Mouse (Mus musculus) stomach, postnatal 0 days (tissue): ENCODE measurements at regions not wholly inside any gene's neighbourhood (a gene's known extent, or its start where the extent isn't known, plus 50 kb on each side); places are given as distances from the start of the nearest gene placed in this dataset.

Source experiments
- ATAC-seq: fragments of 200-750 bp; cut with Nextera tagmentation; 2 replicates; pipeline ENCODE4 v1.8.0; 2017; ENCODE audit not compliant: low FRiP score, low TSS enrichment
- DNase-seq: peaks from one replicate; pipeline ENCODE4 v3.0.0-alpha.2; 2016; ENCODE audit warnings: low spot score
- H3K27ac ChIP-seq: fragments of 300-500 bp; sonication (generic); replicated peaks from 2 replicates; pipeline ENCODE4 v1.5.1; 2014; ENCODE audit warnings: mild to moderate bottlenecking, control low read depth
- H3K27me3 ChIP-seq: fragments of 300-500 bp; sonication (generic); 2 replicates; pipeline ENCODE4 v1.6.1; 2014; ENCODE audit warnings: low read length; ENCODE audit not compliant: control insufficient read depth, insufficient read depth
- H3K36me3 ChIP-seq: fragments of 300-500 bp; sonication (generic); 2 replicates; pipeline ENCODE4 v1.6.1; 2014; ENCODE audit warnings: low read length, mixed read lengths; ENCODE audit not compliant: control insufficient read depth, insufficient read depth
- H3K4me1 ChIP-seq: fragments of 300-500 bp; sonication (generic); replicated peaks from 2 replicates; pipeline ENCODE4 v1.6.1; 2014; ENCODE audit warnings: antibody characterized with exemption; ENCODE audit not compliant: control insufficient read depth, insufficient read depth
- H3K4me2 ChIP-seq: fragments of 300-500 bp; sonication (generic); replicated peaks from 2 replicates; pipeline ENCODE4 v1.6.1; 2014; ENCODE audit warnings: low read depth, mild to moderate bottlenecking, control low read depth, moderate library complexity
- H3K4me3 ChIP-seq: fragments of 300-500 bp; sonication (generic); 2 replicates; pipeline ENCODE4 v1.5.1; 2014; ENCODE audit warnings: low read depth, low read length, control low read depth
- H3K9ac ChIP-seq: fragments of 300-500 bp; sonication (generic); 2 replicates; pipeline ENCODE4 v1.6.1; 2014; ENCODE audit warnings: mild to moderate bottlenecking, low read length, control low read depth, mixed read lengths
- H3K9me3 ChIP-seq: fragments of 300-500 bp; sonication (generic); 2 replicates; pipeline ENCODE4 v1.6.1; 2016; ENCODE audit warnings: low read length; ENCODE audit not compliant: control insufficient read depth
- CTCF ChIP-seq: IDR thresholded peaks from 2 replicates; pipeline ENCODE4 v1.5.1; 2016; ENCODE audit warnings: antibody characterized with exemption, low read depth, mild to moderate bottlenecking, moderate library complexity
- EP300 ChIP-seq: optimal IDR thresholded peaks from 2 replicates; pipeline ENCODE3; 2016; ENCODE audit warnings: antibody characterized with exemption
- WGBS: fragments of 180-500 bp; shearing (Covaris S2); extraction: QIAGEN DNeasy Blood & Tissue Kit; methylation state at CpG from one replicate; pipeline ENCODE4 v1.1.7; 2014; 5-methylcytosine and 5-hydroxymethylcytosine counted together

- H3K9ac ChIP-seq = no peak overlapping the region
- H3K4me3 ChIP-seq = no peak overlapping the region
- H3K36me3 ChIP-seq = no peaks in the 10 kb centered on the region
- H3K27me3 ChIP-seq = no peaks in the 10 kb centered on the region
- no peaks in the 10 kb centered on the region for H3K9me3 ChIP-seq
- WGBS = 52% methylated on average over 5 of the region's 5 CpGs
- no peak overlapping the region for H3K27ac ChIP-seq
- TF ChIP-seq CTCF (no peak), EP300 (no peak)
- no peaks in the 10 kb centered on the region for H3K4me1 ChIP-seq
- no peak overlapping the region for H3K4me2 ChIP-seq
- ATAC-seq (no peak), DNase-seq (no peak)
Measured at GRCm38 (mm10) chr3:80248611-80249010, 364.3 kb downstream of the Fam198b start.

DNA sequence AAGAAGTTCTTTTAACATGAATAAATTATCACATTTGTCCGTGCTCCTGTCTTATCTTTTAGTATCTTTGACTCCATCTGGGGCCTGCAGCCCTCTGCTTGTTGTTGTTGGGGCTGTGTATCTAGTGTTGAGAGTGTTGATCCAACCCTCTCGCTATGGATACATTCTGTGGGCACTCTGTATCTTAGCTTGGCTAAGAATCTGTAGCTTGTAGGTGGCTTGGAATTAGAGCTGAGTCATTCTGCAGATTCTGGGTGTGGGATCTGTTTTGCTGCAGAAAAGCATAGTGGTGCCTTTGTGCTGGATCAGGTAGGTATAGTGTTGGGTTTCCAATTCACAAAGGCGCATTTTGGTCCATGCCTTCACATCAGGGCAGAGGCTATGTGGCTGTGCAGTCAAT is 365.6 kb downstream of the Fam198b start:
- Histone ChIP-seq H3K4me2 (no peak overlapping the region), H3K9me3 (no peaks in the 10 kb centered on the region), H3K9ac (no peak overlapping the region), H3K4me1 (no peaks in the 10 kb centered on the region), H3K27ac (no peak overlapping the region), H3K27me3 (no peaks in the 10 kb centered on the region), H3K36me3 (no peaks in the 10 kb centered on the region), H3K4me3 (no peak overlapping the region)
- no peak for DNase-seq
- TF ChIP-seq EP300 (no peak), CTCF (no peak)
- no peak for ATAC-seq
- 58% methylated on average over 3 of the region's 3 CpGs for WGBS

- no peak for ATAC-seq
- 83% methylated on average over 3 of the region's 3 CpGs for WGBS
- H3K4me2 ChIP-seq = no peak overlapping the region
Measured at GRCm38 (mm10) chr3:80255304-80255703, 371.0 kb downstream of the Fam198b start.

GRCm38 (mm10) chr3:80256383-80256782 is 372.1 kb downstream of the Fam198b start:
- no peak for TF ChIP-seq EP300
- TF ChIP-seq CTCF = no peak
- H3K9me3 ChIP-seq = no peaks in the 10 kb centered on the region
- H3K4me2 ChIP-seq = no peak overlapping the region
- H3K27me3 ChIP-seq = no peaks in the 10 kb centered on the region
- H3K4me1 ChIP-seq = no peaks in the 10 kb centered on the region
- H3K36me3 ChIP-seq = no peaks in the 10 kb centered on the region
- 77% methylated on average over 3 of the region's 3 CpGs for WGBS
- ATAC-seq = no peak
- H3K4me3 ChIP-seq = no peak overlapping the region
- no peak overlapping the region for H3K9ac ChIP-seq
- H3K27ac ChIP-seq = no peak overlapping the region
- no peak for DNase-seq

More at GRCm38 (mm10) chr3:80255304-80255703, 371.0 kb downstream of the Fam198b start:
- Histone ChIP-seq H3K27me3 (no peaks in the 10 kb centered on the region), H3K27ac (no peak overlapping the region), H3K9ac (no peak overlapping the region), H3K4me1 (no peaks in the 10 kb centered on the region), H3K4me3 (no peak overlapping the region), H3K9me3 (no peaks in the 10 kb centered on the region), H3K36me3 (no peaks in the 10 kb centered on the region)
- TF ChIP-seq CTCF (no peak), EP300 (no peak)
- no peak for DNase-seq

- ATAC-seq (no peak), DNase-seq (no peak)
- H3K9ac ChIP-seq = no peak overlapping the region
- no peak overlapping the region for H3K4me2 ChIP-seq
- no peaks in the 10 kb centered on the region for H3K36me3 ChIP-seq
- H3K27ac ChIP-seq = no peak overlapping the region
- no peaks in the 10 kb centered on the region for H3K27me3 ChIP-seq
- H3K4me3 ChIP-seq = no peak overlapping the region
- no peaks in the 10 kb centered on the region for H3K4me1 ChIP-seq
- WGBS = 40% methylated on average over 2 of the region's 2 CpGs
- H3K9me3 ChIP-seq = no peaks in the 10 kb centered on the region
- TF ChIP-seq CTCF (no peak), EP300 (no peak)
Measured at GRCm38 (mm10) chr3:80263095-80263494, 378.8 kb downstream of the Fam198b start.

DNA sequence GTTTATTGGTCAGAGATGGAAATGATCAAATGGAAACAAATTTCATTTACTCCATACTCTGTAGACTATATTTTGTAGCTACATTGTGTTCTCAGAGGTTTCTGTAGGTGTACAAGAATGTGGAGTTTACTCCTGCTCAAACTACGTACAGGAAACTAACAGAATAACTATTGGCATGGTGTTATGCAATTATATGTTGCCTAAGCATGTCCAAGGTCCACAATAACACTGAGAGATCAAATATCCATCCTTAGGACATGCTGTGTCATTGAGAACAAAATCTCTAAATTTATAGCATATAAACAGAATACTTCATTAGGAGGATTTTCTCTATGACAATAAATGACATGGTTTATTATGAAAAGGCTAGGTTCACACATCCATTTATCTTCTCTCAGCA is 400.3 kb downstream of the Fam198b start:
- 54% methylated on average over 1 of the region's 1 CpGs for WGBS
- Histone ChIP-seq H3K4me1 (no peaks in the 10 kb centered on the region), H3K27me3 (no peaks in the 10 kb centered on the region), H3K4me2 (no peak overlapping the region), H3K36me3 (no peaks in the 10 kb centered on the region), H3K4me3 (no peak overlapping the region), H3K9me3 (no peaks in the 10 kb centered on the region), H3K27ac (no peak overlapping the region), H3K9ac (no peak overlapping the region)
- DNase-seq (no peak), ATAC-seq (no peak)
- TF ChIP-seq CTCF (no peak), EP300 (no peak)
